Mouse (Mus musculus): ENCODE data around the gene Amelx.
A peak's percentile ranks its signal among the peaks of the same experiment; 100 is the strongest.

The Amelx gene

DNA sequence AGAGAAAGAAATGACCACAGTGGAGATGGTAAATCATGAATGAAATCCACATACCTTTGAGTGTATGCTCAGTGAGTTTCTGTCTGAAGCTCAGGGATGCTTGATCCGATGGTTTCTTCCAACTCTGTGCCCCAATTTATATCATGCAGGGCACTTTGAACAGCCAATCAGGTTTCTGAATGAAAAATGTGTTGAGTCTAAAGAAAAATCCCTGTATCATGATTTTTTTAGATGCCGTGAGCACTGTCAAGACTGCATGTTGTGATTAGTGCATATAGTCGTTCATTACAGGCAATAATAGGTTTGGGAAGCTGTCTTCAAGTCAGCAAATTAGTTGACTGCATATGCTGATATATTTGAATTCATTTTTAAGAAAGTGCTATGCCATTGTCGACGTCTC lies at the start of gene Amelx:
Gene Amelx (minus strand): TSS at position 101 of the 400 bp plus-strand sequence.
- no peak for DNase-seq (ENCODE audit: low read depth)

DNA sequence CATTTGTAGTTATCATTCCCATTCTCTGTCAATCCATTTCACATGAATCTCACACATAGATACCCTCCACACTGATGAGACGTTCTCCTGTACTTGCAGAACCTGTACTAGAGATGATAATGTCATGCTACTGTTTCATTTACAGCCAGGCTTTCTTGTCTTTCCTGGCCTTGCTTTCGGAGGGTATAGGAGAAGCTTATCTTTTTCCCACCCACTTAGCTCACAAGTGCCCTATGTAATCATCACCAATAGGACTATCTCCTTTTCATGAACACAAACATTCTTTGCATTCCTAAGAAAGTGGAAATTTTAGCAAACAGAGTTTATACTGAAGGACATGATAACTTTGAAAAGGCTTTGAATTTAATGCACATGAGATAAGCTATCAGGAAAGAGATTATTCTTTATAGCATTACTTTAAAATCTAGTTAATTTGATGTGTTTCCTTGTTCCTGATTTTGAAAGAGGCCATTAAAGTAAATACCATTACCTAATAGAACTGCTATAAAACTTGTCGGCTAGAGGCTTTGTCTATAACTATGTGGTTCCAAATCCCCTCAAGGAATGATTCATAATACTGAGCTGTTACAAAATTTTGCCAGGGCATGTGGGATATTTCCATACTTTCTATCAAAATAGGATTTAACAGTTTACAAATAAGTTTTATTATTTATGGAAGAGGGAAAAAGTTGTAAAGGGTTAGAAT lies 35.5 kb upstream of the Amelx start:
- DNase-seq (ENCODE audit: low read depth): no peak

DNA sequence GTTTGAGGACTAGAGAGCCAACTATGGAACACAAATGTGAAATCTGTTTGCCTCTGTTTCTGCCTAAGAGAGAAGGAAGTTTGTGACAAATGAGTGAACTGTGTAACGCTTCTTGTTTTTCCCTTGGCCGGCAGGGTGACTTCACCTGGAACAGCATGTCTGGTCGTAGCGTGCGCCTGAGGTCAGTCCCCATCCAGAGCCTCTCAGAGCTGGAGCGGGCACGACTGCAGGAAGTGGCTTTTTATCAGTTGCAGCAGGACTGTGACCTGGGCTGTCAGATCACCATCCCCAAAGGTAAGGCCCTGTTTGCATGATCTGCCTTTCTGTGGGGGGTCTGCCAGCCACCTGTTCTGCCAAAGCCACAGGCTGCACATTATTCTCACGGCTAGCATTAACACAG lies 33.1 kb upstream of the Amelx start:
- no peak for DNase-seq (ENCODE audit: low read depth)

DNA sequence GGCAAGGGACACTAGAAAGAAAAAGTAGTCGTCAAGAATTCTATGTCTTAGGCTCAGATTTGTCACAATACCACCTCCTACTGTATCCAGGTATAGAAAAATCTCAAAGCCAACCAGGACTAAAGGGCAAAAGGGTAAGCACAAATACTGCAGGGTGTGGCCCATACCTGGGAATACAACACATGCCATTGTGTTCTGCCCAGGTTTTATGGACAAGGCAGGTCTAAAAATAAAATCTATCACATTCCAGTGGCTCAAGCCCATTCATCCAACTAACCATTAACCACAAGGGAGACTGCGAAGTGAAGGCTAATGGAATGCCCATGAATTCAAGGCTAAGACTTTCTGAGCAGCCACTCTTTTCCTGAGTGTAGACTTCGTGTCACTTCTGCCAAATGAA lies 23.0 kb upstream of the Amelx start:
- no peak for DNase-seq (ENCODE audit: low read depth)

DNA sequence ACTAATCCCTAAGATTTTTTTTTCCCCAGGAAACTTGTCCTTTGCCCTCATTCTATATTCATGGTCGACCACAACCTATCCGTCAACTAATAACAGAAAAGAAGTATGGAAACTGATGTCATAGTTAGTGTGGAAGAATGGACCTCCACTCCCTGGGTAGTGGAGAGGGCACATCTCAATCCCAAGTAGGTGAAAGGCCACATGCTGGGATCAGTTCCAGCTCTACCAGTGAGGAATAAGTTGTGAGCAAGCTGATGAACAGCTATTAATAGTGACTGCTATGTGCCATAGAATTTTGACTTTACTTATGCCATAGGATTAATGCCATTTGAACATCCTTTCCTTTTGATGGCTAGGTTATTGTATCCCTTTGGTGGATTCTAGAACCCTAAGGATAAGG lies 8.4 kb downstream of the Amelx start:
- no peak for DNase-seq (ENCODE audit: low read depth)

DNA sequence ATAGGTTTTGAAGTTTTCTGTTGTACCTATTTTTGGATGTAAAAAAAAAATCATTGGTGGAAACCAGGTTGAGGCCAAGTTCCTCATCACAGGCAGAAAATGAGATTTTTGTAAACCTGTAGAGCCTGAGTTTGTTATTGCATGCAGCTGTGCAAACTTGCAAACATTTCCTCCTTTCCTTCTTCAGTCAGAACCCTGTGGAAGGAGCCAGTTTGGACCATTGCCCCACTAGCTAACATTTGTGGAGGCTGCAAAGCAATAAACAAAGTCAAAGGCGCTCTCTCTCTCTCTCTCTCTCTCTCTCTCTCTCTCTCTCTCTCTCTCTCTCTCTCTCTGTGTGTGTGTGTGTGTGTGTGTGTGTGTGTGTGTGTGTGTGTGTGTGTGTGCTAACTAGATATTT lies 13.2 kb downstream of the Amelx start:
- DNase-seq (ENCODE audit: low read depth): peak; percentile 18

DNA sequence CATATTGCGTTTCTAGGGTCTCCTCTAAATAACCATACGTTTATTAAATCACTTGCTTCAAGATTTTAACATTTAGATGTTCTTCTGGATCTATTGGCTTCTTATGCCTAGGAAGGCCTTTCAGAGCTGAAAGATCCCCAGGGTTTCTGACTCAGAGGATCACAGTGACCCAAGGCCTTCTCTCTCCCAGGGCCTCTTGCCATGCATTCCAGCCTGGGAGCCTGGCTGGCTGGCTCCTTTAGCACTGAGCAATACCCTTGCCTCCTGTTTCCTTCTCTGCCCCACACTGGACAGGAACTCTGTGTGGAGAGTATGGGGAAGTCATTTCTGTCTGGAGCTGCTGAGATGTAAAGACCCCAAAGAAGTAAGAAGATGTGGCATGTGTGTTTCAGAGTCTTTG lies 16.0 kb downstream of the Amelx start:
- DNase-seq (ENCODE audit: low read depth): peak; percentile 27

DNA sequence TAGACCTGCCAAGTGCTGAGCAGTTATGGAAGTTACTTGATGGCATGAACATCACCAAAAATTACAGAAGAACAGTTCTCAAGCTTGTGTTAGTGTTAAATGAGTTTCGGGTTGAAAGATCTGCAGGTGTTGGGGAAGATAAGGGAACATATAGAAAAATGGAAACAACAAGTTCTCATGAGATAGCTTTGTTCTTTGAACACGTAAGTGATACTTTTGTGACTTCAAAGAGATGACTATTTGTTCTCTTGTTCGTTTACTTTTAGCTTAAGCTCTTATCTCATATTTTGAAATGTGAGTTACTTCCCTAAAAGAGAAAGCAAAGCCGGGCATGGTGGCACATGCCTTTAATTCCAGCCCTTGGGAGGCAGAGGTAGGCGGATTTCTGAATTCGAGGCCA lies 28.6 kb downstream of the Amelx start:
- DNase-seq (ENCODE audit: low read depth): no peak

DNA sequence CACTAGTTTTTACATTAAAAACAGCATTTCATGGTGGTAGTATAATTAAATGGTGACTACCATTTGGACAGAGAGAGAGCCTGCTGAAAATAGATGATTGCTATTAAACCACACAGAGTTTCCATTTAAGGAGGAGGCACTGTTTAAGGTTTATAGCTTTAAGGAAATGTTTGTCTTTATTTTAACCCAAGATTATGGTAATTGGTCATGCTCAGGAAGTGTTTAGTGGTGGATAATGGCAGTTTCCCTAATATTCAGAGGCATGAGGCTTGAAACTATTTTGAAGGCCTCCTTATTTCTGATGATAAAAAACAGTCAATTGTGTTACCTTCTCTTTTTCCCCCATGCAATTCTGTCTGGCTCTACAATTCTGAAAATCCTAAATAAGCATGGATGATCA lies 33.2 kb downstream of the Amelx start:
- no peak for DNase-seq (ENCODE audit: low read depth)

DNA sequence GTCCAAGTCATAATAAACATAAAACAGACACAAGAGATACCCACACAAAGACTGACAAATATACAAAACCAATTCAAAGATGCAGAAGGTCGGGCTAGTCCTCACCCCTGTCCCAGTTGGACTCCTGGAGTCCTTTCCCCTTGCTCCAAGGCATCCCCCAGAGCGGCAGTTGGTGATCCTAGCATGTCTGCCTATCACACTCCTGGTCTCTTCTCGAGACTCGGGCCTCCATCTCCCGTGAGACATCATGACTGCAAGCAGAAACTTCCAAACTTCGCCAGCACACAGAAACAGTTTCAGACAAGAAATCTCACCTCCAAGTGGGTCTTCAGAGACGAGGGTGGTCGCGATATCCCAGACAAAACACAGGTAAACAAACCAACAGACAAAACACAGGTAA lies 46.5 kb downstream of the Amelx start:
- no peak for DNase-seq (ENCODE audit: low read depth)

DNA sequence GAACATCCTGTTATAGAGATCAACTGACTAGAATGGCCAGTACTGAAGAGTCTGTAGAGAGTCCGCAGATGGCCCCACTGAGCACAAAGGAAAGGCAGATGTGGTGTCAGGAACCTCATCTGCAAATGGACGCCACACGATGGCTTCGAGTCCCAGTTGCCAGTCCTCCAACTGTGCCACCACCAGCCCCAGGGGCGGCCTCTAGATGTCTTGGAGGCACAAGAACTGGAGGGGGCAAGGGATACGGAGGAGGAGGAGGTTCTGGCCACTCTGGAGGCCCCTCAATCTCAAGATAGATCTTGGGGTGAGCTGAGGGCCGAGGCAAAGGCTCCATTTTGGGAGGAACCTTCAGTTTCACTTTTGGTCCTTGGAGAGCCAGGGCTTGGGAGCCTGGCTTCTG lies 47.2 kb downstream of the Amelx start:
- DNase-seq (ENCODE audit: low read depth): no peak
